Mouse (Mus musculus) adrenal gland, postnatal 25 days (tissue): ENCODE measurements at regions not wholly inside any gene's neighbourhood (a gene's known extent, or its start where the extent isn't known, plus 50 kb on each side); places are given as distances from the start of the nearest gene placed in this dataset.
A peak's percentile ranks its signal among the peaks of the same experiment; 100 is the strongest.
"Not testable (repeated sequence)": the region's sequence is repeated elsewhere in the genome, so short reads cannot be mapped to it uniquely, and the experiment has no call there.

Source experiments
- DNase-seq: peaks from one replicate; pipeline ENCODE4 v3.0.0; 2021; ENCODE audit warnings: mixed read lengths

DNA sequence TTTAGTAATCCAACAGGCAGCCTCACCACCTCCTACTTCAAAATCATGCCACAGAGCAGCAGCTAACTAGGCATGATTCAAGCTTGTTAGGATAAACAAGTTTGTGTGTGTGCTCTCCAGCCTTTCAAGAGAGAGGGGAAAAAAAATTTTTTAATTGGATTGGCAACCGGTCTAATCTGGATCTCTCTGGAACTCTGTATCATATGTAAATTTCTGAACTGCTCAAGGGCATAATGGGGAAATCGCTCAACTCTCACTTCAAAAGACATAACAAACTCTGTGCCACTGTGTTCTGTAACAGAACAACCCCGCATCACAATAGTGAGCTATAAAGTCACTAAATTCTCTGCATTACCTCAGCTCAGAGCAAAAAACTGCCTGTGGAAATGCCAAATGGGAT is 147.9 kb upstream of the Krtap11-1 start:
- DNase-seq: no peak

DNA sequence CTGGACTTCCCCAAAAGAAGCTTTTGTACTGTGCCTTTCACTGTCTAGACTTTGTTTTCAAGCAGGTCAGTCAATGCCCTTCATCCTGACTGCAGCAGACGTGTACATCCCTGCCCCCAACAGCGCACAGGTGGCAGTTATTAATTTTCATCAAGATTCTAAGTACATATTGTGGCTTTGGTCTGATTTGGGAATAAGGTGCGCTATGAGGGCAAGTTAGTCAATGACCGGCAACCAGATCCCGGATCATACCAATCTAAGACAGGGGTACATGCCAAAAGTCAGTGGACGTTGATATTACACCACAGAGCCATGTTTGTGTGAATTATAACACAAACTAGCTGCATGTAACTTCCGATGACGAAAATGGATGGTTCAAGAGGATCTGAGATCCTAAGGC is 144.7 kb upstream of the Krtap11-1 start:
- DNase-seq: not testable (repeated sequence)

DNA sequence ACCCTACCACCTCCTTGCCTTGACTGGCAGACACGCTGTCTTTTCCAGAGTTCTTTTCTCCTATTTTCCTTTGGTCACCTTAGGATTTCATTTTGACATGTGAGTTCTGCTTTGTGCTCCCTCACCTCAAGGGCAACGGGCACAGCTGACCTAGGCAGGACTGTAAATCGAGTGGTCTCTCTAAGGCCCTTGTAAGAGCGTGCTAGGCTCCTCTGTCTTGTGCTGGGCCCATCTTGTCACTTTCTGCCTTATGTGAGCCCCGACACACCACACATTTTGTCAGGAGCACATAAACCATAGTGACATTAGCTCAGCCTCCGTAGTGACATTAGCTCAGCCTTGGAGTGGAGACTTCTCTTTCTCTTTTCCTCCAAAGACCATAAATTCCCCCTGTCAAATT is 133.3 kb upstream of the Krtap11-1 start:
- DNase-seq: no peak

DNA sequence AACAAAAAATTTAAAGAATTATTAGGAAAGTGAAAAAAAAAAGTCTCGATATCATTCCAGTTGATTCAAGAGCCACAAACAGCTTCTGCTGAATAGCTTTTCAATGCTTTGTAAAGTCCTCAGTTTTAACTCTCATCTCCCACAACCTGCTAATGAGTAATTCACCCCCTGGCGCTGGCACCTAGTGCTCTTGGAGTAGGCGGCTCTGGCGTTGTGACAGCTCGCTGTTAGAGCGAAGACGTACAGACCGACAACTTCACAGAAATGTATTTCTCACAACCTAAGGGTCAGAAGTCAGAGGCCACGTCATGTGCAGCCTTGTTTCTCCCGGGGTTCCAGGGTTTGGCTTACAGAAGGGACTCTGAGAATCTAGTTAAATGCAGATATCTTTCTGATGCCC is 132.2 kb upstream of the Krtap11-1 start:
- no peak for DNase-seq

DNA sequence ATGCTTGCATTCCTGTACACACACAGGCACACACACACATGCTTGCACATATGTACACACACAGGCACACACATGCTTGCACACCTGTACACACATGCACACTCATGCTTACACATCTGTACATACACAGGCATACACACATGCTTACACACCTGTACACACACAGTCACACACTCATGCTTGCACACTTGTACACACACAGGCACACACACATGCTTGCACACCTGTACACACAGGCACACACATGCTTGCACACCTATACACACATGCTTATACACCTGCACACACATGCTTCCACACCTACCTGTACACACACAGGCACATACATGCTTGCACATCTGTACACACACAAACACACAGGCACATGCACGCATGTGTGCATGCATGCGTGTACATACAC is 131.4 kb upstream of the Krtap11-1 start:
- DNase-seq: no peak

DNA sequence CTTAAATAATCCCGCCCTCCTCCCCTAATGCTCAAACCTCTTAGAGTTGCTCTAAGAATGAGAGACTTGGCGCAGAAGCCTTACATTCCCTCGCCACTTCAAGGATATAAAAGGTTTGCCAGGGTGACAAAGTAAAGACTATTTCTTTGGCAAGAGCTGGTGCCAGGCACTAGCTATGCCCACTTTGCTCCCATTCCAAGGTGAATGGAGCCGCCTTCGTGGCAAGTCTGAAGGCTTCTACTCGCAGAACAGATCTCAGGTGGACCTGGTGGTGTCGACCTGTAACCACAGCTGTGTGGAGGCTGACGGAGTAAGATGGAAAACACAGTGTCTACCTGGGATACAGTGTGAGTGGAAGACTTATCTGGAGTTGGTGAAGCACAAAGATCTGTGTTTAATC is 130.8 kb upstream of the Krtap11-1 start:
- DNase-seq: no peak

DNA sequence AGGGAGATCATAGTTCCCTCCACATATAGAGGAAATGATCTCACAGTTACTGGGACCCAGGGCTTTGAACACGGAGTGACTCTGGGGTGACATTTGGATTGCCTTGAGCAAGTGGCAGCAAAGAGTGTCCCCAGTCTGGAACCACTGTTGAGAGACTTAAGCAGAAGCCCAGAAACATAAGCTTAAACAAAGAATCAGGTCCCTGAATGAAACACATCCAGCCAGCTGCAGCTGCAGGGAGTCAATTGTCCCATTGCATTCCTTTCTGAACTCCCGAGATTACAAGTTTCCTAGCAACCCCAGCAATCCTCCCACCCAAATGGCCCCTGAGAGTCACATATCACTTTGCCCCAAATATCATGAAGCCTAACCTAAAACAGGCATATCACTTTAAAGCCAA is 128.7 kb upstream of the Krtap11-1 start:
- no peak for DNase-seq

DNA sequence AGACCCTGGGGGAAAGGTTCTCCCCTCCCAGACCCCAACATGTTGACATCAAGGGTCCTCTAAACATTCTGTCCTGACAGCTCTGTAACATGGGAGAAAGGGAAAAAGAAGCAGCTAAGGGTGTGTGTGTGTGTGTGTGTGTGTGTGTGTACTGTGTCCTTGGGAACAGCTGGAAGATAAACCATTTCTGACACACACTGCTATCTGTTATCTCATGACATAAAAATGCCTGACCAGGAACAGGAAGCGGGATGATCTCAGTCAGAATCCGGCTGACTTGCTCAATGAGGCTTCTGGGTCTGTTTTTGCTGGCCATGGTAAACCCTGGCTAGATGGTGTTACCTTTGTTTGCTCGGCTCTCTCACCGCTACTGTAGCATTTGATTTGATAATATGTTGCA is 124.8 kb upstream of the Krtap11-1 start:
- peak; percentile 28 for DNase-seq

DNA sequence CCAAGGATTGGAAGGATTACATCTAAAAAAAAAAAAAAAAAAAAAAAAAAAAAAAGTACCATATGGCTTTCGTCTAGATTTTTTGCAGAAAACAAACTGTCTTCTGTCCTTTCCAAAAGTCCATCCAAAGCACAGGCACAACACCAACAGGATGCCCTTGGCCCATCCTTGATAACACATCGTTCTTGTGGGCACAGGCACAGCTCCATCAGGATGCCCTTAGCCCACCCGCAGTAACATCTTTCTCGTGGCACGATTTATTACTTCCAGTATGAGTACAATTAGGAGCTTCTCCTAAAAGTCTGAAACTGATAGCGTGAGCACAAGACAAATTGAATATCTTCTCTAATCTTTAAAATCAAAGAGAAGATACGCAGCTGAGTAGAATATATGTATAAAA is 124.4 kb upstream of the Krtap11-1 start:
- no peak for DNase-seq

DNA sequence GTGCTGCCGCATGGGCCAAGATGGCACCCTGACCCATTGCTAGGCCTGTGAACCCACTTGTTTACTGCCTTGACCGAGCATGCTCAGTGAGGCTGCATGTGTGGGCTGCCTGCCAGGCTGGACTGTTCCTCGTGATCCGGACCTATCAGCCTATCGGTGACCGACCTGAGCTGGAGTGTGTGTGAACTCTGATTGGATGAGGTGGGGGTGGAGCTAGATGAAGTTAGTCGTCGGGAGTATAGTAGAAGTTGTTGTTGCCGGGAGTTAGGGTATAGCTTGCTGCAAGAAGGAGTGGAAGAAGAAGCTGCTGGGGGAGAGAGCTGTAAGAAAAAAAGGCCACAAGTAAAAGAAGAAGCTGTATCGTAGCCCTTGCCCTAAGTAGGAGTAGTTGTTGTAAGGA is 122.3 kb upstream of the Krtap11-1 start:
- no peak for DNase-seq

DNA sequence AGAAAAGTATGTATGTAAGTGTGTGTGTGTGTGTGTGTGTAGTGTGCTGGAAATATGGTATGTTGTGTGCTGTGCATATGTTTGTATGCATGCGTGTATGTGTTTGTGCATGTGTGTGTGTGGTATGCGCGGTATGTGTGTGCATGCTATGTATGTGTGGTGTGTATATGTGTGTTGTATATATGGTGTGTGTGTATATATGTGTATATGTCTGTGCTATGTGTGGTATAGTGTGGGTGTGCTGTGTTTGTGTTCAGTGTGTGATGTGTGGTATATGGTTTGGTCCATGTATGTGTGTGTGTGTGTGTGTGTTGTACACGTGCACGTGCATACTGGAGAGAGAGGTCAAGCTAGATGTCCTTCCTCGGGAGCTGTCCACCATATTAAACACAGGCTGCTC is 108.5 kb upstream of the Krtap11-1 start:
- DNase-seq: no peak

DNA sequence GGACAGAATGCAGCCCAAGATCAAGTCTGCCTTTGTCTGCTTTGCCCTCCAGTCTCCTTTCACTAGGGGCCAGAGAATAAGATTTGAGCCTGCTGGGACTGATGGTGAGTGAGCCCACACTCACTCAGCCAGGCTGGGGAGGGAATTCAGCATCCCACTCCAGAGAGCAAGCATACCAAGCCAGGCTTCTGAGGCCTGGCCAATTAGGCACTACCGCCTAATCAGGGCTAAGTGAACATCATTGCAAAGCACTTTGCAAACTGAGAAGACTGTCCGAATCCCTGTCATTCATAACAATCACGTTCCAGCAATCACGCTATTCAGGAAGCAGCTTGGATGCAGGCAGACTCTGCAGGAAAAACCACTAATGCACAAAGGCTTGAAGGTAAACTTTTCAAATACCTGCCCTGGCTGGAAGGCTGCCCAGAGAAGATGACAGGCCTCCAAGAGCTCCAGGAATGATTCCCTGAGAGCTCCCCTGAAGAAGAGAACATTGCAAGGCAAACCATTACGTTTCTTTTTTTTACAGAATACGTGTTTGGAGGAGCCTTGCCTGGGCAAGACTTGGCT is 107.5 kb upstream of the Krtap11-1 start:
- no peak for DNase-seq

DNA sequence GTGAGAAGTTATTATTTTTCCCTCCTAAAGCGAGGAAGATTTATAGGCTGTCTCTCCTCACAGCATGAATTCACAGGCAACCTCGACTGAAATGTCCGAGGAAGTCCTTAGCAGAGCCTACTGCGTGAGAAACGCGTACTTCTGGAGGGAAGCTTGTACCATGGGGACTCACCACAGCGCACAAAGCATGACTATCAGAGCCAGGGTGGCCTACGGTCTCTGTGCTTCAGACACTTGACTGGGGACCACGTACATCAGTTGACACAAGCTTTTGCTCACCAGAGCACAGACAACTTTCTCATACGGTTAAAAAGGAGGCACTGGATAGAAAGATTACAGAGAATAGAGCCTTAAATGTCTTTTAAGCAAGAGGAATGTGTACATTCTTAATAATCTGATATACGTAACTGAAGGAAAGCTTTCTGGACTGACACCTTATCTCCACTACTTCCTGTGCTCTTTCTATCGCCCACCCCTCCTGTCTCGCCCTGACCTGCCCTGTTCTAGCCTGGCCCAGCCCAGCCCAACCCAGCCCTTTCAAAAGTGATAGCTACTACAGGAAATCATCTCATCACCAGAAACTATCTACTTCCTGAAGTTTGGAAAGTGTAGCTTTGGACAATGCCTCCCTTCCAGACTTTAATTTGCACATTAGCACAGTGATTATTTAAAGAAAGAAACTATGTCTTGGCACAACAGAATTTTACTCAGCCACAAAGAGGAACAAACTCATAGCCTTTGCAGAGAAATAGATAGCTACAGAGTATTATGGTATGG is 104.2 kb upstream of the Krtap11-1 start:
- DNase-seq: no peak

DNA sequence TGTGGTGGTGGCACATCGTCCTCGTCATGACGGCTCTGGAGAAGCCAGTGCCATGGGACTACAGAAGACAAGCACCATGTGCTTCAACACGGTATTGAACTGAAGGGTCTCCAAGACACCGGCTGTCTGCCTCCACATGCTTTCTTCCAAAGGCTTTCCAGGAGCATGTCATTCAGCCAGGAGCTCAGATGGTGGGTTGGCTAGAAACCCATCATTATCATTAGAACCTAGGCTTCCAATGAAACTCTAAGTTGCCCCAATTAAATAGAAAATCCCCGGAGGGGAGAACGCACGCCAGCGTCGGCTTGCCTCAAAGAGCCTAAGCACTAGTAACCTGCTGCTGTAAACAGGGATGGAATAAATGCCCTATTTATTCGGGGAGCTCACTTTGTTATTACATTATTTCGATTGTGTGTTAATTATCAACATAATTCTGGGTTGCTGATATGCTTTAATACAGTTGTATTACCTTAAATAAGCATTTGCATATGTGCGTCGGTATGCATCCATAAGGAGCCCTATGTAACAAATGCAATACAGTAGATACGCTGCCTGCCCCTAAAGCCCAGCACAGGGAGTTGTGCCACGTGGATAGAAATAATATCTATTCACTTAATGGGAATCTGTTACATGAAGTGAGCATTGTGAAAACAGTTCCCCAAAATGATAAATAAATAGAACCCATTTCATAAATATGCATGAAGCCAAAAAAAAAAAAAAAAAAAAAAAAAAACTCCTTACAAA is 103.3 kb upstream of the Krtap11-1 start:
- no peak for DNase-seq

DNA sequence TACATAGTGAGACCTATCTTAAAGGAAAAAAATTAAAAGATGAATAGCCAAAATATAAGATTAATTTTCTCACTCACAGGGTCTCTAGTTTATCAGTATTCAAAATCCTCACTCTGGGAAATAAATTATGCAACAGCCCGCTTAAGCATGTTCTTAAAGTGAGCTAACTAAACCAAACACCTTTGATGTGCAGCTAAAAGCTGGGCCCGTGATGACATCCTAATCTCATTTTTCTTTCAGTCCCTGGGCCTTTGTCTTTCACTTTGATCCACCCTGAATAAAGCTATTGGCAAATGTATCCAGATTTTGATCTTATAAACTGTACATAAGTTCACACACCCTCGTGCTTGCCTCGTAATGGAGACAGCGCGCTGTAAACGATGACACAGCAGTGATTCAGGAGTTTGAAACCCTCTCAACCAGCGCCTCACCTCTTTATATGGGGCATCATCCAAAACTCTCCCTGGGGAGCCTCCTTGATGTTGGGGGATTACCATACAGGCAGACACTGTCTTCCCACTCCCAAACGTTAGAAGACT is 100.3 kb upstream of the Krtap11-1 start:
- DNase-seq: no peak

DNA sequence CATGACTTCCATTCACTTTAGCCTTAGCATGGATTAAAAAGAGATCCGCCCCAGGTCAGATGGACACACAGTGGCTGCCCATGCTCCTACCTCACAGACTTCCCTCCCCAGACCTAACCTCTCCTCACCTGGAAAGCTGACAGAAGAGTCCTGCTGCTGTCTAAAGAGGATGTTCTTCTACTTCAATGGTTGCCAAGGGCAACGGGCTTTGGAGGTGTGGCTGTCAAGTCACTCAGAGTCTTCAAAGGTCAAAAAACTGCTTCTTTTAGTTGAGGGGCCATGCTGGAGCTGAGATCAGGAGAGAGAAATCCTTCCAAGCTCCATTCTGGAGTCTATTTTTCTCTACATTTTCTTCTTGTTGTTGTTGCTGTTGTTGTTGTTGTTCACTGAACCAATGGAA is 89.1 kb upstream of the Krtap11-1 start:
- DNase-seq: no peak

DNA sequence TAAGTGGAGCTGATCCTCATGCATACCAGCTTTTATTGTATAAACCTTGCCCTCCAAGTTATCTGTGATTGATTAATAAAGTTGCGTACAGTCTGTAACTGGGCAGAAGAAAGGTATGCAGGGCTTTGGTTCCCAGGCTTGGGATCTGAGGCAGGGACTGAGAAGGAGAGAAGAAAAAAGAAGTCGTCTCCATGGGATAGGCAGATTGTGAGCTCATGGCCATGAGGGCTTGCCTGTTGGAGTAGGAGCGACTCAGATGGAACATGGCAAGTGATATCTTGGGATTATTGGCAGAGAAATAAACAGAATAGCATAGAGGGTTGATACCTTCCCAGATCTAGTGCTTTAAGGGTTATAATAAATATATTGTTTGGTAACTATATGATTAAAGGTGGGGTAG is 85.1 kb upstream of the Krtap11-1 start:
- no peak for DNase-seq

DNA sequence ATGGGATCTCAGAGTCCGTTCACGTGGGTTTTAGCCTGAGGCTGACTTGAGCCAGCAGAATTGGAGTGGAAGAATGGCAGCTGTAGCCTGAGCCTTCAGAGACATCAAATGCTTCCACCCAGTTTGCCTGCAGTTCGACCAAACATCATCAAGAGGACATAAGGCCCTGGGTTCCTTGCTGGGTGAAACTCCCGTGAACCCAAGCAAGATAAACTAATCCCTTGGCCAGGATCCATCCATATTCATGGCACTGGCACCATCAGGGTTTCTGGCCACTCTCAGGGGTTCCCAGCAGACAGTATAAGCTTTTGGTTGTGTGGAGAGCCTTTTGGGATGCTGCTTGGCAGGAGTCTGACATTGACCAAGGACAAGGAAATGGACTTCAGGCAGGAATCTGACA is 77.7 kb upstream of the Krtap11-1 start:
- DNase-seq: no peak

DNA sequence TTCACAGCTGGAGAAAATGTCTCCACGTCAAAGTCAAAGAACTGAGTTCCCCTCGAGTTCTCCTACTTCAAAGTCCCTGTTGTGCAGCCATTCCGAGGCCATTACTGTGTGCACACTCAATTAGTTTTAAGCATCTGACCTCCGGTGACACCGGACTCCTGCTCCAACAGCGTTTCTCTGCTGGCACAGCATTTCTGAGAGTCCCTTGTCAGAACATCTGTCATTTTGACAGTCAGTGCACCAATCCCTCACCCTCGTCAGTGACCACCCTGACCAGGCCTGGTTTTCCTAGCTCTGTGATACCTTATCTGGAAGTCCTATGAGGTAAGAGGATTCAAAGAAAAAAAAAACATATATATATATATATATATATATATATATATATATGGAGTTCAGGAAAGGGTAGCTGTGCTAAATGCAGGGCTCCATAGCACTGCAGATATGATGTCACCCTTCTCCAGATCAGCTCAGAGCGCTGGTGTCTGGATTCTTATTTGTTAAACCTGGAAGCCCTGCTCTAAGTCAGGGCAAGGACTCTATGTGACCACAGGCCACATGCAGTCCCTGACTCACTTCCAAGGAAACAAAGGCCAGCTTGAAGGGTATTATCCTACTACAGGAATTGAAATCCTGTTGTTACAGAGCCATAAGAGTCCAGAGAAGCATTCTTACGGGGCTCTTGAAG is 63.1 kb upstream of the Krtap11-1 start:
- DNase-seq: no peak

DNA sequence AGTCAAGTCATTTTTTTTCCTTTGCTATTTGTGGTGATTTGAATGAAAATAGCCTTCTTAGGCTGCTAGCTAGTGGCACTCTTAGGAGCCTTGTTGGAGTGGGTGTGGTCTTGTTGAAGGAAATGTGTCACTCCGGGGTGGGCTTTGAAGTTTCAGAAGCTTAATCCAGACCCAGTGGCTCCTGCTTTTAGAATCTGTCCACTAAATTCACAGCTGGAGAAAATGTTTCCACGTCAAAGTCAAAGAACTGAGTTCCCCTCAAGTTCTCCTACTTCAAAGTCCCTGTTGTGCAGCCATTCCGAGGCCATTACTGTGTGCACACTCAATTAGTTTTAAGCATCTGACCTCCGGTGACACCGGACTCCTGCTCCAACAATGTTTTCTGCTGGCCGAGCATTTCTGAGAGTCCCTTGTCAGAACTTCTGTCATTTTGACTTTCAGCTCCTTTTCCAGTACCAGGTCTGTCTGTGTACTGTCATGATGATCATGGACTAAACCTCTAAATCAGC is 61.2 kb upstream of the Krtap11-1 start:
- no peak for DNase-seq

DNA sequence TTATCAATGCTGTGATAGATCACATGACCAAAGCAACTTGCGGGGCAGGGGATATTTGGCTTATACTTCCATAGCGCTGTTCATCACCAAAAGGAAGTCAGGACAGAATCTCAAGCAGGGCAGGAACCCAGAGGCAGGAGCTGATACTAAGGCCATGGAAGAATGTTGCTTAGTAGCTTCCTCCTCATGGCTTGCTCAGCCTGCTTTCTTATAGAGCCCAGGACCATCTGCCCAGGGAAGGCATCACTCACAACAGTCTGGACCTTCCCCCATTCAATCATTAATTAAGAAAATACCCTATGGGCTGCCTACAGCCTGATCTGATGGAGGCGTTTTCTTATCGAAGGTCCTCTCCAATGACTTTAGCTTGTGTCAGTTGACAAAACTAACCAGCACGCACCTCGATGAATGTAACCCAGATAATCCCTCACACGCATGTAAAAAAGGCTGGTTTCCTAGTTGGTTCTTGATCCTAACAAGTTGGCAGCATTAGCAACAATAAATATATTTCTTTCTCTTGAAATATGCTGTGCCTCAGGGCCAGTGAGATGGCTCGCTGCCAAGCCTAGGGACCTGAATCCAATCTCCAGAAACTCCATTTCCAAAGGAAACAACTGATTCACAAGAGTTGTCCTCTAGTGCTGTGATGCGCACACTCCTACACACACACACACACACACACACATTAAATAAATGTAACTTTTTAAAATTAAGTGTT is 60.6 kb upstream of the Krtap11-1 start:
- peak; percentile 68 for DNase-seq

DNA sequence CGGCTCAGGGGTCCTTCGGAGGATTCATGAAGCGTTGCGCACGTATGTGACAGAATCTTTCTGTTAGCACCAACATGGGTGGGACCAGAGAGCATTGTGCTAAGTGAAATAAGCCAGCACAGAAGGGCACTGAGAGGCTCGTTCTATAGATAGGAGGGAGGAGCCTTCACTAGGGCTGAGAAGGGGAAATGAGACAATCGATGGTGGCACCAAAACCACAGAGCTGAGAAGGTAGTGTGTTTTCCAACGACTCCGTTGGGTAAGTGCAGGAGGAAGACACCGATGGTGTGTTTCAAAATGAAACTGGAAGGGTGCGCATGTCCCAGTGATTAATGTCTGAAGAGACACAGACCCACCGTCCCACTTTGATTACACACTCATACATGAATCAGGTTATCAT is 54.7 kb upstream of the Krtap11-1 start:
- DNase-seq: no peak
